Mouse (Mus musculus) thymus, postnatal 10 days (tissue): ENCODE measurements around the gene Serhl.
"Not testable (repeated sequence)": the region's sequence is repeated elsewhere in the genome, so short reads cannot be mapped to it uniquely, and the experiment has no call there.

ENCODE experiments used
- DNase-seq, 2 experiments: peaks; one replicate each; pipeline ENCODE4 v3.0.0; 2021; ENCODE audit warnings: low spot score in 2 of 2

Serhl gene

DNA sequence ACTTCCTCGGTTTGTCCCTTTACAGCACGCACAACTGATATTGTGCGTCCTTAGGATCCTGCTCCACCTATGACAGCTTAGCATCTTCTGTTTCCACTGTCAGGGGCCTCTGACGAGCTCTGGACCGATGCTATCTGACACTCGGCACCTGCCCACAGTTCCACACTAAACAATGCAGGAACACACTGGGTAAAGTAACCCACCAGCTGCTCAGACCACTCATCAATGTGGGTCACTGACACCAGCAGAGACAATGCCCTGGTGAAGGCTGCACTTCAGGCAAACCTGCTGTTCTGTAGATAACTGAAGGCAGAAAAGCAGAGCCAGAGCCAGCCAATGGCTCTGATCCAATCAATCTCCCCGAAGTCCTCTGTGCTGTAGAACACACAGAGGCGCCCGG lies 37.3 kb downstream of the Serhl start:
- no peak for DNase-seq

DNA sequence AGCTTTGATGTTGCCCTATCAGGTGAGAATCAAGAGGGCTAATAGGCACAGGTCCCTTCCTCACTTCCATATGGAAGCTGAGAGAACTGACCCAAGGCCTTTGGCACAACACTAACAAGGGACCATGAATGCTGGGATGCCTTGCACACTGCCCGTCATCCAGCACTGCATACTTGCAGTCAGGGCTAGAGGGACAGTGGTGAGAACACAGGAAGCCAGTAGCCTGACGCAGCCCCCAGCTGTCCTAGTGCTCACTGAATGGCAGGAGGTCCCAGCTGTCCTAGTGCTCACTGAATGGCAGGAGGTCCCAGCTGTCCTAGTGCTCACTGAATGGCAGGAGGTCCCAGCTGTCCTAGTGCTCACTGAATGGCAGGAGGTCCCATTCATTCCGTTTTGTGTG lies 37.7 kb downstream of the Serhl start:
- DNase-seq: not testable (repeated sequence)

DNA sequence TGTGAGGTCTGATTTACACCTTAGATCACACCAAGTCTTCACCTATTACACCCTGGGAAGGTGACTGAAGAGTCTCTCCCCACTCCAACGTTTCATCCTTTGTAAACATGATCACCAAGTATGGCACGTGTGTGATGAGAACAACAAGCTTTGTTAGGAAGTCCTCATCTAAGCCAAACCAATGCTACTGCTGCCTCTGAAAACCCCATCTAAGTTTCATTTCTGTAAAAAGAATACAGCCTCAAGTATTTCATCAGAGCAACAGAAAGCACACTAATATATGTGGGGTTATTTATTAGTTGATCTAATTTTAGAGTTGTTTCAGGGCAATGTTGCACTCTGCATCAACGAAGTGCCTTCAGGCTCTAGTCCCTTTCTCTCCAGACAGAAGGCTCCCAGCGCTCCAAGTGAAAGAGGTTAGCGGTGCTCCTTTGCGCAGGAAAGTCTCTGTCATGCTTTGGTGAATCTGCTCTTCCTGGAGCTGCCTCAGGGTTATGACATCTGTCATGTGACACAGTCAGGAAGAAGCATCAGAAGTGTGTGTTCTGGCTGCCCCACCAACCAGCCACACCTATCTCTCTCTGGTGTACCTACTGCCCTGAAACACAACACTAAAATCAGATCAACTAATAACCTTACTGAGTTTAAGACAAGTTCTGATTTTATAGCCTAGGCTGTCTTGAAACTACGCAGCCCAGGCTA lies 40.4 kb downstream of the Serhl start:
- DNase-seq: no peak

DNA sequence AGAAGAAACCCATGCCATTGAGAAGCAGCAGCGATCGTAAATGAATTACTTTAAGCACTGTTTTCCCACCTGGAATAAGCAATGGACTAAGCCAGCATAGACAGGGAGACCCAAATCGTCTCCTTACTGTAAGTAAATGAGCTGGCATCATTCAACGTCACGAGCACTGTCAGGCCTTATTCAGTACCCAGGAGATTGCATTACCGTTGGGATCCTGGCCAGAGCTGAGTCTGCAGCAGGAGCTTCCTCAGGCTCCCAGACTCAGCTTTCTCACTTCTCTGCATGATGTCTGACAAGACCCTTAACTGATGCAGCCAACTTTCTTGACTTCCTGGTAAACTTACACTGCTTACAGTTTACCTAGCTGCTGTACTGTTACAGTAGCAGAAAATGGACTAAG lies 45.4 kb downstream of the Serhl start:
- no peak for DNase-seq

DNA sequence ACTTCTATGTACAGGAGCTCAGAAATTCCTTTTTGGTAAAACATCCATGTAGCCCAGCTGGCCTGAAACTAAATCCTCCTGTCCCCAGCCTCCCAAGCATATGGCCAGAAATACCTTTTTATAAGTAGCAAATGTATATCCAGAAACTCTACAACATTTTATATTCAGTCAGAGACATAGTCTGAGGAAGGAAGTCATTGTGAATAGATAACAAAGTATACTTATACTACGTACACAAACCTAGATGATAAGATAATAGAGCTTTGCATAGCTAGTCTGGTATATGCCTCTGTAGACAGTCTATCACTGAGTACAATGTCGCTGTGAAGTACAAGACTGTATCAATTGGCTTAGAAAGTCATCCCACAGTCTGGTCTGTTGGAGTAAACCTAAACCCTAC lies 46.3 kb downstream of the Serhl start:
- DNase-seq: no peak

DNA sequence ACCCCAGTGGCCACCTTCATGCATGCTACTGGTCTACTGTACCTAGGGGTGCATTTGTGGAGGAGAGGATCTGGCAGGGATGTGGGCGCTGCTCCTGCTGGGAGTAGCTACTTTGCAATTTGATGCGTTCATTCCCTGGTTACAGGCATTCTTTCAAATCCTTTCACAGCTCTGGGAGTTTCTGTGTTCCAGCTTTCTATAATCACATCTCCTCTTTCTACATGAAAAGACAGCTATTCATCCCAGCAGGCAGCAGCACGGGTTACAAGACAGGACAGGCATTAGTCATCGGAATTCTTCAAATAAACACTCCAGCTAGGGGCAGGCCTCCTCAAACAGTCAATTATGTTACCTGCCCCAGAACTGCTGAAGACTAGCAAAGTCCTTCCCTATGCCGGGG lies 53.6 kb downstream of the Serhl start:
- no peak for DNase-seq

DNA sequence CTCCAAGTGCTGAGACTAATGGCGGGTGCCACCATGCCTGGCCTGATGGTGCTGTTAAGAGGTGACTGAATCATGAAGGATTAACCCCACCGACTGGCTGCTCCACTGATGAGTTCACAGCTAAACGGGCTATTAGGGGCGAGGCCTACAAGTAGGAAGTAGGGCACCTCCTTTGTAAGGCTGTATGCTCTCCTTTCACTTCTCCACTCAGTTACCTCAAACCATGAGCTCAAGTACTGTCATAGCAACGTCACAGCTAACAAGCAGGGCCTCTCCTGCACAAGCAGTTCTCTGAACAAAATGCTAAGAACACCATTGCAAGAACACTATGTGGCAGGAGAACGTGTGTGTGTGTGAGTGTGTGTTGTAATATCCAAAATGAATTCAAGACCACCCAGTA lies 56.2 kb downstream of the Serhl start:
- no peak for DNase-seq

DNA sequence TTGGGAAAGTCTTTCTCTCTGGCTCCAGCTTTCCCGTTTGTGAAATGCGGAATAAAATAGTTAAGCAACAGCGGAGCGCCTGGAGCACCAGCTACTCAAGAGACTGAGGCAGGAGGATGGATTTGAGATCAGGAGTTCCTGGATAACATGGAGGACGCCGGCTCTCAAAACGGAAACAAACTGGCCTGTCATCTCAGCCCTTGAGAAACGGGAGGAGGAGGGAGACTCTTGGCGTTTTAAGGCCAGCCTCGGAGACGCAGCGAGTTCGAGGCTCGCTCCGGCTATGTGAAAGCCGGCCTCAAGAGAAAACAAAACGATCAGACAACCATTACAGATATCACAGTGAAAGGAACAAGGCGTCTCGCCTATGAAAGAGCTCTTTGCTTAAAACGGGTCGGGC lies 59.1 kb downstream of the Serhl start:
- DNase-seq: no peak

DNA sequence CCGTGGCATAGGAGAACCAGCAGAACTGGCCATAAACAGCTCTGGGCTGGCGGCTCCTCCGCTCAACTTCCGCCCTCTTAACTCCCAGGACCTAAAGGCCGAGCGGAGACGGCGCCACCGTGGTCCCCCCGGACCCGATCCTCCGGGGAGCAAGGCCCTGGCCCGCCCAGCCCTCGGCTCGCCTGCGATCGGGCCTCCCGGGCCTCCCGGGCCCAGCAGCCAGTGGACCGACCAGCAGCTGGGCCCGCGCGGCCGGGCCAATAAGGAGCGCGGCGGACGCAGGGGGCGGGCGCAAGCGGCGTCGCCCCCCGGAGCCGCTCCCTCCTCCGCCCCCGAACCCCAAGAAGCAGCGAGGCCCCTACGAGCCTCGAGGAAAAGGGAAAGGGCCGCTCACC lies 59.5 kb downstream of the Serhl start:
- DNase-seq: peak in 1 of 2 experiments; percentile 59

DNA sequence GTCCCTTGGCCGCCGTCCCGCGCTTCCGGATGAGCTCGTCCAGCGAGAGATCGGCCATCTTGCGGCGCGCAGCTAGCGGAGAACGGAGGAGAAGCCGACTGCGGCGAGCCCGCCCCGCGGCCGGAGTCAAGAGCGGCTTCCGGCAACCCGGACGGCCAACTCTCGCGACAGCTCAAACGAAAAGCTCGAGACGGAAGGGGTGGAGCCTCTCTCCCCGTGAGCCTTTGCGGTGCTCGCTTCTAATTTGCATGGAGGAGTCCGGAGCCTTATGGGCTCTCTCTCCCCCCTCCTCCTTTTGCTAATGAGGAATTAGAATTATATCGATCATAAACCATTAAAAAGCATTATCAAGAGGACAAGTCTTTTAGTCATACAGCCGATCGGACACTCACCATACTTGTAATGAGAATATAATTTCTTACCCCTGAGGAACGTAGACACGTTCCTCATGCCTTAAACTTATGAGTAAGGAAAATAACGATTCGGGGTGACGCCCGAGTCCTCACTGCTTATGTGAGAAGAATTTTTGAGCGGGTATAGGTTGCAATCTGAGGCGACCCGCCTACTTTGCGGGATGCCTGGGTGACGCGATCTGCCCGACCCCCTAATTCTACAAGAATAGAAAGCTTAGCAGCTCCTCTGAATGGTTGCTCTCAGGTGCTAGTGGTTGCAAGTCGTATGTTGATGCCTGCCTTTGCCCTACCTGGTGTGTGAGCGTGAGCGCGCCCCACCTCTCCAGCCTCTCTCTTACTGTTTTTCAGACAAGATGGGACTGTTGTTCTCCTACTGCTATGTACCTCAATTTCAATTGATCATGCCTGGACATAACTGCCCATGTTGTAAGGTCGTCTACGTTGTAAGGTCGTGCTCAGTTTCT lies 60.1 kb downstream of the Serhl start, which contains the start of gene Poldip3:
Poldip3 (minus strand) TSS at position 189 of the 877 bp plus-strand sequence.
- peak; percentile 95 to 99 for DNase-seq

DNA sequence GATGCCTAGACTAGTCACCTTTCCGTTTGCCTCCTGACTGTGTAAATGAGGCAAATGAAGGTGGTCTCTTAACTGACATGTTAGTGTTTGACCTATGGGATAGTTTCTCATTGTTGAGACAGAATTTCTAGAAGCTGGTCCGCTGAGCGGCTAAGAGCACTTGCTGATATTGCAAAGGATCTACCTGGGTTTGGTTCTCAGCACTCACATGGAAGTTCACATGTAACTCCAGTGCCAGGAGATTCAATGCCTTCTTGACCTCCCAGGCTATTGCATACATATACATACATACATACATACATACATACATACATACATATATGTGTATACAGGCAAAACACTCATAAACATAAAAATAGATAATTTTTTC lies 60.8 kb downstream of the Serhl start:
- DNase-seq: no peak

DNA sequence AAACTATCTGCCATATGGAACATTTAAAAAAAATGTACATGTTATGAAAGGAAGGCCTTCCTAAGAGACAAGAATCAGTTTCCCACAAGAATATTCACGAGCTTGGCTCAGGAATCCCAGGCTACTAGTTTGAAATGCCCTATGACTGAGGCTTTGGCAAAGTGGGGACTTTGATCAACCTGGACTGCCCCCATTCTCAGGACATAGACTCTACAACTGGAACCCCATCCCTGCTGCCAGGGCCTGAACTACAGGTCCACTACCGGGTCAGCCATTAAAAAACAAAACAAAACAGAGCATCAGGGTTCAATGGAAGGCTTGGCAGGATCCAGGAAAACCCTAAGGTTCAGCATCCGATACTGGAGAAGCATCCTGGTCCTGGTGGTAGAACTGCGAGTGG lies 61.4 kb downstream of the Serhl start:
- DNase-seq: no peak

DNA sequence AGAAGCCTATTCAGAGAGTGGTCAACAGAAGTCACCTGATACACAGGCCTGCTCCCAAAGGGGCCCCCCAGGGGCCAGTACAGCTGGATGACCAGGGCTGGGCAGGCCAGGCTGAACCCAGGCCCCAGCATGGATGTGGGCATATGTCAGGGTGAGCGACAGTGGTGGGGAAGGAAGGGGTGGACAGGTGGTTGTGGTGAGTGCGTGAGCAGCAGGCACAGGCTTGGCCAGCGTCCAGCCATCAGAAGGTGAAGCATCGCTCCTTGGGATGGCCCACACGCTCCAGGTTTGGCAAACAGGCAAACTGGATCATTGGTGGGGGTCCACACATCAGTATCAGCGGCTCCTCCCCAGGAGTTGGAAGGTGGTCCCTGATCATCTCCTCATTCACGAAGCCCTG lies 65.0 kb downstream of the Serhl start:
- DNase-seq: no peak

DNA sequence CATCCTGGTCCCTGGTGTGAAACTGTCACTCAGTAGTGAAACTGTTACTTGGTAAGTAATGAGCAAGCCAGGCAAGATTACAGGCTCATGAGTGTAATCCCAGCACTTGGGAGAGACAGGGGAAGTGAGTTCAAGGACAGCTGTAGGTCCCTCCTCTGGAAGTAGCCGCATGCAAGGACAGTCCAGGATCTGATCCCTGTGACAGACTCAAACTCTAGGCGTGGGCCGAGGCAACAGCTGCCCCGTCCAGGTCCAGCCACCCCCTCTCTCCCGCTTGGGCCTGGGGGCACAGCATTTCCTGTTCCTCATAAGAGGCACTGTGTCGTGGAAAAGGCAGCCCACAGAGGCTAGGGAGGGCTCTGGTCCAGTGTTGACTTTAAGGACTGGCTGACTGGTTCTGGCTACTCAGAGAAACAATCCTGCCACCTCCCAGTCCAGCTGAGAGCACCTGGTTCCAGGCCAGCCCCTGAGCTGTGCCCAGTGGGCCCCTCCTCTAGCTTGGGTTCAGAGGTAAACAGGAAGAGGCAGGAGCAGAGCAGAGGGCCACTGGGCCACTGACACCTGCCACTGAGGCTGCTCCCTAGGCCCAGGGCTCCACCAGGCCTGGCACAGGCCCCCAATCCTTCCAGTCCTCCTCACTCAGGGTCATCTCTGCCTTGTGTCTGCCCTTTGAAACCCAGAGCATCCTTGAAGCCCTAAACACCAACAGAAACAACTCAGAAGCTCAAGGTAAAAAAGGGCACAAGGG lies 66.5 kb downstream of the Serhl start:
- DNase-seq: no peak

DNA sequence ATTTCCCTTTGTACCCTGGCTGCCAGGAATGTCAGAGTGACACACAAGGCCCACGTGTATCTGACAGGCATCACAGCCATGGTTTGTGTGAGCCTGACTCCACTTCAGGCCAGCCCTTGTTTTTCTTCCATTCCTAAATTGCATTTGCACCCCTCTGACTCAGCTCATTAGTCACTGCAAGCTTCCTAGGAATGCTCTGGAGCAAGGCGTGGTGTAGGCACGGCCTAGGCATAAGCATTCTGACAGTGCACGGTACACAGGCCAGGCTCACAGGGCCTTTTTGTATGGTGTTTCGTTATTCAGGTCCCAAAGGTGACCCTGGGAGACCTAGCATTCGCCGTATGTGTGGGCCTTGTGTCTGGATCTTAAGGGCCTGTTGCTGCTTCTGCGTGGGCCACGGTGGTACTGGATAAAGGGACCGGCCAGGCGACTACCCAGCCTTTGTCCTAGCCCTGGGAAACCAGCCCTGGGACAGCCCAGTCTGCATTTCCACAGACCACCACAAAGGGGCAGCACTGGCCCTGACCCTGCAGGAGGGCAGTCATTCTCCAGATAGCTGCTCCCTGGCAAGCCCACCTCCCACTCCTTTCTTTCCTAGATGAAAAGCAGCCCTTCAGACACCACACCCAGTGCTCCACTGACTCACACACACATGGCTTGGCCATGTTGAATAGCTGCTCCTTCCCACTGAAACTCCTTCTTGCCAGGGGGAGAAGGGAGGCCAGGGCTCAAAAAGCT lies 67.8 kb downstream of the Serhl start:
- DNase-seq: peak; percentile 25 to 53

DNA sequence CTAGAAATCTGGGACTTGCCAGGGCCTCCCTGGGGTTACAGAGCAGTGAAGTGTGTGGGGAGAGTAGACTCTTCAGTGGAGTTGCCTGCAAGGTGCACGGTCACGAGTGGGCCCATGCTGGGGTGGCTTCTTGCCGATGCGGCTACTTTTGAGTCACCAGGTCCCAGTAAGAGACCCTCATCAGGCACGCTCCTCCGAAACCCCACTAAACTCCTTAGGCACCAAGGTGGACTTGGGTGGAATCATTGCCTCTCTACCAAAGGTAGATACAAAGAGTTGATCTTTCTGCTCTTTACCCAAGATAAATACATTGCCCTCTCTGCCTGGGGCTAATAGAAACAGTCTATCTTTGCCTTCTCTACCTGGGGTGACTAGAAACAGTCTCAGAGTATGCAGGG lies 68.4 kb downstream of the Serhl start:
- no peak for DNase-seq

DNA sequence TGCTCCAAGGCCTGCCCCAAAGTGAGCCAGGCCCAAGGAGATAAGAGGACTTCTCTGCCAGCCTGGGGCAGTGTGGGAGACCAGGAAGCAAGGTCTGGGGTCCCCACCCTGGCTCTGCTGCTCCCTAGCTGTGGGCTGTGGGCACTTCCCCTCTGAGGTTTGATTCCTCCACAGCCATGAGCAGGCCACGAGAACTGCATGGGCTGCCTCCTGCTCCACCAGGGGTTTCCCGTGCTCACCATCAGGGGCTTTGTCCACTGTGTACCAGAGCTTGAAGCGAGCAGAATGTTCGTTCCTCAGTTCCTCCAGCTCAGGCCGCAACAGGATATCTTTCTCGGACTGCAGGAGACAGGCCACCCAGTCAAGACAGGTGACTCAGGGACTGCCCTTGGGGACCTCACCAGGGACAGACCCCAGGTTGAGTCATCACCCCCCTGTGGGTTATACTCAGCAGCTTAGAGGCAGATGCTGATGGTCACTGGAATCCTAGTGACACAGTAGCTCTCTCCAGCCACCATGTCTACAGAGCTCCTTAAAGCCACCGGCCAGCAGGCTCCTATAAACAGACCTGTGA lies 69.4 kb downstream of the Serhl start:
- DNase-seq: no peak

DNA sequence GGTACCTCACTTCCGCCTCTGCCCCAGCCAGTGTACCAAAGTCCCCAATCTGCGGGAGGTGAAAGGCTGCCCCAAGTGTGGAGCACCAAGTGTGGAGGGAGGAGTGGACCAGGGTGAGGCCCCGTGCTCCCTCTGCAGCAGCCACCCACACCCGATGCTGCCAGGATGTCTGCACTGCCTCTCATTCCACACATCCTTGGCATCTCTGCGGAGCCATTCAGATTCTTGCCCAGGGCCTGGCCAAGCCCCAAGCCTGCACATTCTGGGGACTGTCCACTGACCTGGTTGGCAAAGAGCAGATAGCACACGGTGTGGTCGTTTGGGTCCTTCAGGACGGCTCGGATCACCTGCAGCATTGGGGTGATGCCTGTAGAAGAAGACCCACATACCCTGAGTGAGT lies 70.5 kb downstream of the Serhl start:
- no peak for DNase-seq

DNA sequence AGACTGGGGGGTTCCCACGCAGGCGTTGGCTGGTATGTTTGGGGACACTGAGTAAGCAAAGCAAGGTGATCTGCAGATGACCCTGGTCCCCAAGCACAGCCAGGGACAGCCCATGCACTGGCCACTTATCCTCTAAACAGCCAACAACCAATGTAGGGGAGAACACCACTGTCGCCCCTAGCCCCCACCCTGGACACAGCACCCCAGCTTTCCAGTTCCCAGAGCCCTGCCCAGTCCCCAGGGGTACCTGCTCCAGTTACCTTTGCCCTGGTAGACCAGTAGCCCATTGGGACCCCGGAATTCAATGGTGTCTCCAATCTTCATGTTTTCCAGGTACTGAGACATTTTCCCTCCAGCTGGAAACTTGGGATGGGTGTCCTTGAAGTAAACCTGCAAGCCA lies 71.3 kb downstream of the Serhl start:
- no peak for DNase-seq

DNA sequence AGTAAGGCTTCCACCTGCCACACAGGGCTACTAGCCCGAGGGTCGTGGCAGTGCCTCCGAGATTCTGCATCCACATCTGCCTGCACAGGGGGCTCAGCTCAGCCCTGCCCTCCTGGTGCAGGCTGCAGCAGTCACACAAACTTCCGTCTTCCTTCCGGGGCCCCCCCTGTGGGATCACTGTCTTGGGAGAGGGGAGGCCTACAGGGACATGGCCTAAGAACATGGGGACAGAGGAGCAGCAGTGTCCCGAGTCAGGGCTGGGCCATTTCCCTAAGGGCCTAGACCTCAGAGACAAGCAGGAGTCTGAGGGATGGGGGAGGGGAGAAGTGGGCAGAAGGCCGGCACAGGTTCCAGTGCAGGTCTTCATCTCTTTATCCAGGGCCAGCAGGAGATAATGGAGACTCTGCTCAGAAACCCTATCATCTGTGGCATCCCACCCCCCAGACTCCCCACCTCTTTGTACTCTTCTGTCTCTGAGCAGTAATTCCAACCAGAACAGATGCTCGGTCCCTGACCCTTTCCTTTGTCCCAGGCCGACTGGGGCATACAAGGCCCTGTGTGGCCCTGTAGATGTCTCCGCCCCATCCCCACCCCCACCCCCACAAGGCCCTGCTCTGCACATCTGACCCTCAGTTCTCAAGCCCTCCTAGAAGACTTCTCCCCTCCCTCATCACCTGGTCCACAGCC lies 71.9 kb downstream of the Serhl start:
- DNase-seq: no peak

DNA sequence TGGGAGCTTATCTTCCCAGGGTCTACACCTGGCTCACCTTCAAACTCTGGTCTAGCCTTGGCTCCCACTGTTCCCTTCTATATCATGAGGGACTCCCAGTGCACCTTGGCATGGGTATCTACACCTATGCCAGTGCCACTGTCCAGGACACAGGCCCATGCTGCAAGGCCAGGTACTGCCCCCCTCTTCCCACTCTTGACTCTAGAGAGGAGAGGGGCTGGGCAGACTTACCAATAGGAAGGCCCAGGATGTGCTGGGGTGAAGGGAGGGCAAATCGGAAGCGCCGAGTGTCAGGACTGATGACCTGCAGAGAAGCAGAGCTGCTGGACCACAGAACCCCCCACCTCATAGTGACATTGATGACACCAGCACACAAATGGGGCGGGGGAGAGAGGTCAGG lies 72.7 kb downstream of the Serhl start:
- DNase-seq: no peak
